Mouse (Mus musculus) MEL (cell line): ENCODE data around the gene Bsn. TPM values are rescaled to one million over a fixed set of nuclear protein-coding genes. Genes with fewer than 3 reads are reported as not detected.

Experiments
- DNase-seq: peaks from one replicate; pipeline ENCODE4 v3.0.0; 2011; ENCODE audit warnings: low read depth, low spot score
- H3K27ac ChIP-seq: 2 replicates; pipeline ENCODE4 v1.5.1; 2012; ENCODE audit warnings: low read depth, mild to moderate bottlenecking, control low read depth, low read length, moderate library complexity; ENCODE audit not compliant: control insufficient read depth
- H3K27me3 ChIP-seq, 2 experiments: fragments of 150-350 bp in 1 of 2; sonication (generic) in 1 of 2; 2 replicates each; pipeline ENCODE4 v1.6.1; 2012; ENCODE audit warnings: low read length in 2 of 2, mild to moderate bottlenecking in 2 of 2, improper control_type of control experiment in 1 of 2, moderate library complexity in 1 of 2; ENCODE audit not compliant: insufficient read depth in 2 of 2, control insufficient read depth in 1 of 2
- H3K36me3 ChIP-seq, 2 experiments: 2 replicates each; pipeline ENCODE4 v1.6.1; 2012 to 2014; ENCODE audit warnings: low read length in 2 of 2, improper control_type of control experiment in 1 of 2, inconsistent platforms in 1 of 2, mild to moderate bottlenecking in 1 of 2; ENCODE audit not compliant: insufficient read depth in 2 of 2, control insufficient read depth in 1 of 2
- H3K4me1 ChIP-seq, 2 experiments: fragments of 150-350 bp in 1 of 2; sonication (generic) in 1 of 2; 2 replicates each; pipeline ENCODE4 v1.6.1; 2012; ENCODE audit warnings: low read length in 2 of 2, improper control_type of control experiment in 1 of 2, mild to moderate bottlenecking in 1 of 2; ENCODE audit not compliant: insufficient read depth in 2 of 2, control insufficient read depth in 1 of 2
- H3K4me3 ChIP-seq, 2 experiments: fragments of 150-350 bp in 1 of 2; sonication (generic) in 1 of 2; 2 replicates each; pipeline ENCODE4 v1.5.1; 2012; ENCODE audit warnings: low read depth in 2 of 2, low read length in 2 of 2, mild to moderate bottlenecking in 2 of 2, moderate library complexity in 2 of 2, control low read depth in 1 of 2, improper control_type of control experiment in 1 of 2; ENCODE audit not compliant: control insufficient read depth in 1 of 2, insufficient read depth in 1 of 2
- H3K79me2 ChIP-seq: 2 replicates; pipeline ENCODE4 v1.6.1; 2012; ENCODE audit warnings: mild to moderate bottlenecking, low read length, moderate library complexity; ENCODE audit not compliant: control insufficient read depth, poor library complexity, insufficient read depth
- H3K9ac ChIP-seq: 2 replicates; pipeline ENCODE4 v1.6.1; 2012; ENCODE audit warnings: low read depth, mild to moderate bottlenecking, control low read depth, low read length, moderate library complexity; ENCODE audit not compliant: control insufficient read depth, poor library complexity, severe bottlenecking
- H3K9me3 ChIP-seq: fragments of 150-350 bp; sonication (generic); replicated peaks from 2 replicates; pipeline ENCODE4 v1.6.1; 2012; ENCODE audit warnings: mild to moderate bottlenecking, low read length, improper control_type of control experiment, moderate library complexity; ENCODE audit not compliant: insufficient read depth
- BHLHE40 ChIP-seq: IDR thresholded peaks from 2 replicates; pipeline ENCODE4 v1.6.1; 2012; ENCODE audit warnings: low read depth, mild to moderate bottlenecking, inconsistent platforms, low read length, improper control_type of control experiment, borderline replicate concordance
- CHD1 ChIP-seq: IDR thresholded peaks from 2 replicates; pipeline ENCODE4 v1.6.1; 2012; ENCODE audit warnings: low read depth, mild to moderate bottlenecking, inconsistent platforms, low read length, improper control_type of control experiment
- CHD2 ChIP-seq: IDR thresholded peaks from 2 replicates; pipeline ENCODE4 v1.6.1; 2011; ENCODE audit warnings: low read length, improper control_type of control experiment
- CTCF ChIP-seq, 3 experiments: IDR thresholded peaks in 2 of 3; conservative IDR thresholded peaks in 1 of 3; 2 replicates each; pipeline ENCODE4 v1.5.1; 2011 to 2012; ENCODE audit warnings: low read length in 3 of 3, low read depth in 2 of 3, mild to moderate bottlenecking in 2 of 3, improper control_type of control experiment in 1 of 3, inconsistent platforms in 1 of 3, mixed read lengths in 1 of 3, moderate library complexity in 1 of 3; ENCODE audit not compliant: control insufficient read depth in 1 of 3, insufficient read depth in 1 of 3, poor library complexity in 1 of 3, severe bottlenecking in 1 of 3
- E2F4 ChIP-seq: IDR thresholded peaks from 2 replicates; pipeline ENCODE4 v1.6.1; 2011; ENCODE audit warnings: low read depth, low read length, improper control_type of control experiment, borderline replicate concordance
- ELF1 ChIP-seq: IDR thresholded peaks from 2 replicates; pipeline ENCODE4 v1.6.1; 2014; ENCODE audit warnings: low read depth, mild to moderate bottlenecking, inconsistent platforms, low read length, improper control_type of control experiment, moderate library complexity
- EP300 ChIP-seq, 2 experiments: IDR thresholded peaks; 2 replicates each; pipeline ENCODE4 v1.6.1; 2011; ENCODE audit warnings: improper control_type of control experiment in 2 of 2, low read length in 2 of 2, low read depth in 1 of 2, mild to moderate bottlenecking in 1 of 2
- GABPA ChIP-seq: IDR thresholded peaks from 2 replicates; pipeline ENCODE4 v1.6.1; 2012; ENCODE audit warnings: low read depth, mild to moderate bottlenecking, inconsistent platforms, low read length, improper control_type of control experiment, moderate library complexity
- GATA1 ChIP-seq: IDR thresholded peaks from 2 replicates; pipeline ENCODE4 v1.6.1; 2011; ENCODE audit warnings: low read depth, low read length, improper control_type of control experiment
- JUND ChIP-seq: IDR thresholded peaks from 2 replicates; pipeline ENCODE4 v1.6.1; 2011; ENCODE audit warnings: low read depth, mild to moderate bottlenecking, improper control_type of control experiment, low read length
- KAT2A ChIP-seq: conservative IDR thresholded peaks from 2 replicates; pipeline ENCODE4 v1.6.1; 2012; ENCODE audit warnings: low read depth, low read length, improper control_type of control experiment, inconsistent platforms
- MAFK ChIP-seq: IDR thresholded peaks from 2 replicates; pipeline ENCODE4 v1.6.1; 2011; ENCODE audit warnings: low read depth, mild to moderate bottlenecking, low read length, improper control_type of control experiment, borderline replicate concordance
- MAX ChIP-seq: IDR thresholded peaks from 2 replicates; pipeline ENCODE4 v1.6.1; 2011; ENCODE audit warnings: low read length, improper control_type of control experiment
- MAZ ChIP-seq: IDR thresholded peaks from 2 replicates; pipeline ENCODE4 v1.6.1; 2012; ENCODE audit warnings: low read depth, mild to moderate bottlenecking, inconsistent platforms, low read length, improper control_type of control experiment
- MEF2A ChIP-seq: IDR thresholded peaks from 2 replicates; pipeline ENCODE4 v1.6.1; 2014; ENCODE audit warnings: low read depth, mild to moderate bottlenecking, inconsistent platforms, low read length, improper control_type of control experiment; ENCODE audit not compliant: poor library complexity, insufficient replicate concordance, severe bottlenecking; ENCODE audit errors: extremely low read depth
- MXI1 ChIP-seq: IDR thresholded peaks from 2 replicates; pipeline ENCODE4 v1.6.1; 2011; ENCODE audit warnings: mild to moderate bottlenecking, low read depth, low read length, improper control_type of control experiment
- MYC ChIP-seq: IDR thresholded peaks from 2 replicates; pipeline ENCODE4 v1.6.1; 2011; ENCODE audit warnings: low read depth, mild to moderate bottlenecking, low read length, improper control_type of control experiment, moderate library complexity
- NRF1 ChIP-seq: IDR thresholded peaks from 2 replicates; pipeline ENCODE4 v1.6.1; 2014; ENCODE audit warnings: low read depth, mild to moderate bottlenecking, inconsistent platforms, low read length, improper control_type of control experiment, moderate library complexity; ENCODE audit not compliant: poor library complexity, insufficient read depth, severe bottlenecking
- POLR2A ChIP-seq, 2 experiments: IDR thresholded peaks; 2 replicates each; pipeline ENCODE4 v1.6.1; 2011 to 2012; ENCODE audit warnings: low read length in 2 of 2, mild to moderate bottlenecking in 2 of 2, control low read depth in 1 of 2, improper control_type of control experiment in 1 of 2, low read depth in 1 of 2, moderate library complexity in 1 of 2; ENCODE audit not compliant: control insufficient read depth in 1 of 2, insufficient read depth in 1 of 2, poor library complexity in 1 of 2
- POLR2AphosphoS2 ChIP-seq: IDR thresholded peaks from 2 replicates; pipeline ENCODE4 v1.6.1; 2011; ENCODE audit warnings: low read length, improper control_type of control experiment
- POLR2AphosphoS5 ChIP-seq: IDR thresholded peaks from 2 replicates; pipeline ENCODE4 v1.6.1; 2012; ENCODE audit warnings: low read depth, borderline replicate concordance, mild to moderate bottlenecking, inconsistent platforms, low read length, moderate library complexity, mixed read lengths
- RAD21 ChIP-seq: IDR thresholded peaks from 2 replicates; pipeline ENCODE4 v1.6.1; 2011; ENCODE audit warnings: mild to moderate bottlenecking, low read depth, low read length, improper control_type of control experiment
- RCOR1 ChIP-seq: IDR thresholded peaks from 2 replicates; pipeline ENCODE4 v1.6.1; 2012; ENCODE audit warnings: low read depth, mild to moderate bottlenecking, inconsistent platforms, low read length, improper control_type of control experiment
- TAL1 ChIP-seq: IDR thresholded peaks from 2 replicates; pipeline ENCODE4 v1.6.1; 2012; ENCODE audit warnings: mild to moderate bottlenecking, inconsistent platforms, low read length, moderate library complexity, mixed read lengths
- TCF12 ChIP-seq: IDR thresholded peaks from 2 replicates; pipeline ENCODE4 v1.6.1; 2014; ENCODE audit warnings: low read depth, mild to moderate bottlenecking, inconsistent platforms, low read length, improper control_type of control experiment, moderate library complexity
- UBTF ChIP-seq: IDR thresholded peaks from 2 replicates; pipeline ENCODE4 v1.6.1; 2012; ENCODE audit warnings: low read depth, mild to moderate bottlenecking, inconsistent platforms, low read length, improper control_type of control experiment, moderate library complexity, borderline replicate concordance; ENCODE audit not compliant: insufficient read depth
- USF1 ChIP-seq: IDR thresholded peaks from 2 replicates; pipeline ENCODE4 v1.6.1; 2014; ENCODE audit warnings: low read depth, mild to moderate bottlenecking, inconsistent platforms, low read length, improper control_type of control experiment, moderate library complexity
- USF2 ChIP-seq, 2 experiments: IDR thresholded peaks; 2 replicates each; pipeline ENCODE4 v1.6.1; 2011 to 2012; ENCODE audit warnings: improper control_type of control experiment in 2 of 2, low read length in 2 of 2, borderline replicate concordance in 1 of 2, inconsistent platforms in 1 of 2, low read depth in 1 of 2, mild to moderate bottlenecking in 1 of 2; ENCODE audit not compliant: insufficient read depth in 1 of 2
- ZMIZ1 ChIP-seq: IDR thresholded peaks from 2 replicates; pipeline ENCODE4 v1.6.1; 2012; ENCODE audit warnings: low read depth, mild to moderate bottlenecking, inconsistent platforms, low read length, improper control_type of control experiment, moderate library complexity
- ZNF384 ChIP-seq: IDR thresholded peaks from 2 replicates; pipeline ENCODE4 v1.6.1; 2012; ENCODE audit warnings: low read depth, mild to moderate bottlenecking, inconsistent platforms, low read length, improper control_type of control experiment
- polyA plus RNA-seq, 2 experiments: library from polyadenylated mRNA; stranded (reverse) in 1 of 2; unstranded in 1 of 2; fragments of >175 nt in 1 of 2; fragments of >200 nt in 1 of 2; gene quantifications; 2 replicates each; pipeline versions ENCODE4 v1.2.1 to v1.2.4; 2012; ENCODE audit warnings: low replicate concordance in 2 of 2, low read depth in 1 of 2; ENCODE audit not compliant: insufficient read length in 2 of 2, insufficient read depth in 1 of 2, missing spikeins in 1 of 2
- total RNA-seq: library from RNA; depleted of rRNA; stranded (reverse); fragments of 300-350 nt; gene quantifications from 2 replicates; pipeline ENCODE4 v1.2.3, GENCODE M21; 2012

The Bsn gene
- total and polyA plus RNA-seq, 3 experiments, result 3.5 to 5.6 TPM; not detected in 1

- Histone ChIP-seq H3K36me3 (peaks cover 2 to 9% of the 10 kb centered on the region in 2 experiments), H3K27me3 (no peaks in the 10 kb centered on the region), H3K9ac (no peak overlapping the region), H3K27ac (no peak overlapping the region), H3K79me2 (peaks cover 7% of the 10 kb centered on the region), H3K4me3 (no peak overlapping the region), H3K9me3 (no peaks in the 10 kb centered on the region), H3K4me1 (peaks cover 0 to 18% of the 10 kb centered on the region in 2 experiments; a peak in 2 of 4 replicates)
- no peak for DNase-seq
- TF ChIP-seq E2F4 (no peak), ZMIZ1 (0 out of 2 replicates have a peak, but pooled peaks have one; percentile 8)
Observed at GRCm38 (mm10) chr9:108082549-108082948, 107.6 kb downstream of the Bsn start.

DNA sequence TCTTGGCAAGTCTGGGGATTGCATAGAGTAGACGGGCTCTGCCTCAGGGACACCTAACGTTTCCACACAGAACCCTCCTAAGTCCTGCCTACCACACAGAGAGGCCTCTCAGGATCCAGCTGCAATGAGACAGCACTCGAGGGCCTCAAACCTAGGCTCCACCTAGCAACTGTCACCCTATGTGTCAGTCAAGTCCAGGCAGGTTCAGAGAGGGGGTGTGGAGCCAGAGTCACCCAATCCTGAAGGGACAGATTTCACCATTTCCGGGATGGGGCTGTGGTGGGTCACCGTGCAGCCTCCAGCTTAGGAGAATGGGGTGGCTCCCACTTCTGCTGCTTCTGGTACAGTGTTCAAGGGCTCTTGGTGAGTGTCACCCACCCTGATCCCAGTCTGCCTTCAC lies 110.0 kb downstream of the Bsn start, which contains the start of gene Mst1:
Mst1 (plus strand) TSS at position 269 of the 400 bp plus-strand sequence.
- Histone ChIP-seq H3K27me3 (no peaks in the 10 kb centered on the region), H3K27ac (peak within 1 kb of the TSS; percentile 94), H3K36me3 (peaks cover 2 to 9% of the 10 kb centered on the region in 2 experiments; a peak in 3 of 4 replicates), H3K9ac (peak within 1 kb of the TSS; percentile 86), H3K9me3 (no peaks in the 10 kb centered on the region), H3K79me2 (peaks cover 7% of the 10 kb centered on the region), H3K4me1 (peaks cover 0 to 18% of the 10 kb centered on the region in 2 experiments; a peak in 2 of 4 replicates), H3K4me3 (peak within 1 kb of the TSS; percentile 75 to 92)
- peak; percentile 95 for DNase-seq
- no peak for TF ChIP-seq POLR2AphosphoS2
- no peak for TF ChIP-seq CHD2
- no peak for TF ChIP-seq JUND
- no peak; the same call in none of the 2 replicates for TF ChIP-seq MXI1
- peak in 1 of 2 experiments; percentile 71; a peak in 2 of 4 replicates for TF ChIP-seq POLR2A (IDR thresholded peaks at IDR 0.05; ENCODE audit: control insufficient read depth in 1 of 2, insufficient read depth in 1 of 2, low read depth in 1 of 2, low read length in 2 of 2, poor library complexity in 1 of 2)
- TF ChIP-seq MYC, result peak; percentile 28; the same call in 1 of the 2 replicates
- no peak for TF ChIP-seq USF1
- TF ChIP-seq POLR2AphosphoS5, result no peak
- no peak for TF ChIP-seq GABPA
- no peak for TF ChIP-seq BHLHE40
- no peak; the same call in 1 of the 2 replicates for TF ChIP-seq ZMIZ1
- no peak for TF ChIP-seq NRF1
- peak; percentile 39; the same call in 1 of the 2 replicates for TF ChIP-seq TCF12
- TF ChIP-seq EP300 (IDR thresholded peaks at IDR 0.05; ENCODE audit: low read depth in 1 of 2, low read length in 2 of 2), result no peak
- TF ChIP-seq RCOR1, result no peak
- no peak for TF ChIP-seq RAD21
- TF ChIP-seq MEF2A, result no peak
- no peak for TF ChIP-seq GATA1
- TF ChIP-seq KAT2A, result no peak
- TF ChIP-seq MAX, result no peak; the same call in 1 of the 2 replicates
- no peak for TF ChIP-seq E2F4
- no peak for TF ChIP-seq CHD1
- TF ChIP-seq TAL1, result no peak
- TF ChIP-seq ZNF384, result no peak
- no peak for TF ChIP-seq USF2 (IDR thresholded peaks at IDR 0.05; ENCODE audit: borderline replicate concordance in 1 of 2, insufficient read depth in 1 of 2, low read depth in 1 of 2, low read length in 2 of 2)
- TF ChIP-seq UBTF, result no peak
- TF ChIP-seq MAZ, result no peak
- peak; percentile 81 for TF ChIP-seq ELF1
- TF ChIP-seq CTCF (IDR thresholded peaks at IDR 0.05 in 2 of 3, conservative IDR thresholded peaks at IDR 0.05 in 1 of 3; ENCODE audit: control insufficient read depth in 1 of 3, insufficient read depth in 1 of 3, low read depth in 2 of 3, low read length in 3 of 3, poor library complexity in 1 of 3, severe bottlenecking in 1 of 3), result no peak
- no peak for TF ChIP-seq MAFK
